Mouse (Mus musculus) limb, embryonic 10.5 days (tissue): ENCODE data around the gene 5730596B20Rik. TPM values are rescaled to one million over a fixed set of nuclear protein-coding genes. Genes with fewer than 3 reads are reported as not detected.
A peak's percentile ranks its signal among the peaks of the same experiment; 100 is the strongest.

ENCODE experiments used
- microRNA counts: library from miRNA; unstranded; fragments of <30 nt; microRNA quantifications from one replicate; lab custom pipeline; 2017
- microRNA-seq: library from miRNA; unstranded; fragments of <30 nt; microRNA quantifications from one replicate; pipeline ENCODE4, GENCODE M21; 2017
- polyA plus RNA-seq: library from polyadenylated mRNA; unstranded; fragments of >200 nt; fragmentation: Nextera tagmentation; extraction: Ambion mirVana; gene quantifications from 2 replicates; pipeline ENCODE4 v1.2.1, GENCODE M21; 2016

Gene 5730596B20Rik
- polyA plus RNA-seq, 1 experiment from 2014 or later: 1.3 TPM

MicroRNAs within 50 kb of the gene (microRNA counts, 519-probe panel; counts per million panel counts)
- microRNA mmu-miR-196b (lab: Ali Mortazavi, UCI): 7,516 counts per million, percentile 97 among the panel's probes with 10 or more counts

Small RNA genes lying within 50 kb of the gene (microRNA-seq; reads per million reads assigned to microRNA genes)
- 56,617 reads per million, percentile 99 among the genes with 10 or more reads in this experiment for gene Mir196b

Other genes with a start within 250 kb of the 5730596B20Rik start
- 16.4 and 19.3 TPM in 2 replicates for gene Skap2, start 164.9 kb upstream of the 5730596B20Rik start, polyA plus RNA-seq
- 1.3 and 1.9 TPM in 2 replicates for gene Hoxa1, start 19.2 kb upstream of the 5730596B20Rik start, polyA plus RNA-seq
- 4.5 and 5.3 TPM in 2 replicates for gene Hoxa2, start 12.7 kb upstream of the 5730596B20Rik start, polyA plus RNA-seq
- gene Hoxa4, start 14.3 kb downstream of the 5730596B20Rik start, polyA plus RNA-seq: 1.6 and 1.8 TPM in 2 replicates
- gene Hoxa5, start 27.1 kb downstream of the 5730596B20Rik start, polyA plus RNA-seq: 9.8 and 10.4 TPM in 2 replicates
- gene Hoxa6, start 31.2 kb downstream of the 5730596B20Rik start, polyA plus RNA-seq: 3.5 and 4.1 TPM in 2 replicates
- 7.0 and 7.9 TPM in 2 replicates for gene Hoxa3, start 35.8 kb downstream of the 5730596B20Rik start, polyA plus RNA-seq
- 0.79 and 1.2 TPM in 2 replicates for gene Gm28308, start 35.8 kb downstream of the 5730596B20Rik start, polyA plus RNA-seq
- gene Hoxa7, start 44.4 kb downstream of the 5730596B20Rik start, polyA plus RNA-seq: 24.7 and 24.8 TPM in 2 replicates
- gene Hoxa9, start 53.6 kb downstream of the 5730596B20Rik start, polyA plus RNA-seq: 95.7 and 123 TPM in 2 replicates
- gene Hoxa10, start 63.4 kb downstream of the 5730596B20Rik start, polyA plus RNA-seq: 175 and 195 TPM in 2 replicates
- gene Hoxa11, start 68.3 kb downstream of the 5730596B20Rik start, polyA plus RNA-seq: 71.6 and 74.9 TPM in 2 replicates
- gene Hoxa13, start 83.4 kb downstream of the 5730596B20Rik start, polyA plus RNA-seq: 2.7 and 11.1 TPM in 2 replicates
- gene Evx1, start 136.0 kb downstream of the 5730596B20Rik start, polyA plus RNA-seq: 1.4 and 3.7 TPM in 2 replicates